Mouse (Mus musculus): ENCODE measurements around the gene Plxna1.

DNA sequence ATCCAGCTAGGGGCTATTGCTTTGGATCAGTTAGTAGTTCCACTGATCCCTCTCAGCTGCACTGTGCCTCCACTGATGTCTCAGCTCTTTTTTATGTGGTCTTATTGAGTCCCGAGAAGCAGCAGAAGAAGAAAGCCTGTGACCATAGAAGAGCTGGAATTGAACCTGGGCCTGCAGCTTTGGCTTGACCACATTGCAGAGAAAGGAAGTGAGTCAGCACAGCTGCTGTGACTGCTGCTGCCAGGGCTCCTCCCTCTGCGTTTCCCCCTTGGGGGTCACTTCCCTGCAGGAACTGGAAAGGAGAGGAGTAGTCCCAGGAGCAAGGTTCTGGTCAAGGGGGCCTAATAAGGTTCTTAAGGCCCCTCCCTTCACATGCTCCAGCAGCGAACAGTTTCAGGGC is 1.9 kb upstream of the Plxna1 start:
- no peak for TF ChIP-seq CTCF (conservative IDR thresholded peaks at IDR 0.05; ENCODE audit: insufficient read depth, insufficient read length, low read depth, low read length)
- TF ChIP-seq POLR2A (IDR thresholded peaks at IDR 0.05; ENCODE audit: low read depth, low read length), result no peak

Data from kidney, adult 2 months (tissue).